Mouse (Mus musculus): Measurements from ENCODE around the gene Vps9d1. TPM values are rescaled to one million over a fixed set of nuclear protein-coding genes. Genes with fewer than 3 reads are reported as not detected.
"Not testable (repeated sequence)": the region's sequence is repeated elsewhere in the genome, so short reads cannot be mapped to it uniquely, and the experiment has no call there.

The Vps9d1 gene
- polyA plus RNA-seq, 1 experiment: 83.9 TPM

DNA sequence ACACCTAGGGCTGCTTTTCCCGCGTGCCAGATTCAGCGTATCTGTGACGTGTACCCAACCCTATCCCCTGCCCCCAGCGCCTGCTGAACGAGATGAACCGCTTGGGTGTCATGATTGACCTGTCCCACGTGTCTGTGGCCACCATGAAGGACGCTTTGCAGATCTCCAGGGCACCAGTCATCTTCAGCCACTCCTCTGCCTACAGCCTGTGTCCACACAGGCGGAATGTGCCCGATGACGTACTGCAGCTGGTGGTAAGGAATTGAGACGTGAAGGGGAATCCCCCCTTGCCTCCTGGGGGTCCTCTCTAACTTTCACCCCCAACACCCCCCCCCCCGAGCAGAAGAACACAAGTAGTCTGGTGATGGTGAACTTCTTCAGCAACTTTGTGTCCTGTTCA, 54.3 kb downstream of the Vps9d1 start:
- no peak for DNase-seq
- Histone ChIP-seq H3K4me3 (replicated peaks; ENCODE audit: extremely low read depth, low read depth, low read length) (no peak overlapping the region), H3K4me1 (ENCODE audit: control insufficient read depth, insufficient read depth, low read length) (no peaks in the 10 kb centered on the region)
- TF ChIP-seq POLR2A (IDR thresholded peaks at IDR 0.05; ENCODE audit: borderline replicate concordance, extremely low read depth, low read depth, low read length) (no peak), CTCF (IDR thresholded peaks at IDR 0.05; ENCODE audit: insufficient read depth, low read length) (no peak)
- 44% methylated on average over 14 of the region's 14 CpGs for WGBS

- H3K4me1 ChIP-seq (ENCODE audit: control insufficient read depth, insufficient read depth, low read length); H3K4me3 ChIP-seq (replicated peaks; ENCODE audit: extremely low read depth, low read depth, low read length); DNase-seq: not testable (repeated sequence)
- 71% methylated on average over 5 of the region's 5 CpGs for WGBS
Observed at GRCm38 (mm10) chr8:123197016-123197415, 57.1 kb downstream of the Vps9d1 start.

- DNase-seq: no peak
- TF ChIP-seq POLR2A (IDR thresholded peaks at IDR 0.05; ENCODE audit: borderline replicate concordance, extremely low read depth, low read depth, low read length) (no peak), CTCF (IDR thresholded peaks at IDR 0.05; ENCODE audit: insufficient read depth, low read length) (no peak)
- WGBS: 94% methylated on average over 9 of the region's 9 CpGs
Observed at GRCm38 (mm10) chr8:123193771-123194170, 60.4 kb downstream of the Vps9d1 start.

More at GRCm38 (mm10) chr8:123193771-123194170, 60.4 kb downstream of the Vps9d1 start:
- Histone ChIP-seq H3K4me1 (ENCODE audit: control insufficient read depth, insufficient read depth, low read length) (no peaks in the 10 kb centered on the region; the same call in 1 of the 2 replicates), H3K4me3 (replicated peaks; ENCODE audit: extremely low read depth, low read depth, low read length) (no peak overlapping the region)

Other genes with a start within 250 kb of the Vps9d1 start
- gene Ankrd11, start 212.1 kb downstream of the Vps9d1 start, polyA plus RNA-seq (2012; rRNA removed): 48.7 and 67.5 TPM in 2 replicates
- 71.1 and 85.5 TPM in 2 replicates for gene Spg7, start 191.4 kb downstream of the Vps9d1 start, polyA plus RNA-seq (2012; rRNA removed)
- 1,500 and 2,209 TPM in 2 replicates for gene Rpl13, start 152.0 kb downstream of the Vps9d1 start, polyA plus RNA-seq (2012; rRNA removed)
- 1.3 and 1.7 TPM in 2 replicates for gene Cpne7, start 137.0 kb downstream of the Vps9d1 start, polyA plus RNA-seq (2012; rRNA removed)
- gene Sult5a1, start 96.0 kb downstream of the Vps9d1 start, polyA plus RNA-seq (2012; rRNA removed): 35.3 and 45.2 TPM in 2 replicates
- gene Dpep1, start 68.1 kb downstream of the Vps9d1 start, polyA plus RNA-seq (2012; rRNA removed): 210 and 267 TPM in 2 replicates
- gene Chmp1a, start 41.6 kb downstream of the Vps9d1 start, polyA plus RNA-seq (2012; rRNA removed): 73.2 and 99.8 TPM in 2 replicates
- 2.8 and 3.1 TPM in 2 replicates for gene Spata33, start 41.5 kb downstream of the Vps9d1 start, polyA plus RNA-seq (2012; rRNA removed)
- 48.5 and 60.3 TPM in 2 replicates for gene Cdk10, start 29.5 kb downstream of the Vps9d1 start, polyA plus RNA-seq (2012; rRNA removed)
- 8.3 and 9.6 TPM in 2 replicates for gene Spata2l, start 18.1 kb downstream of the Vps9d1 start, polyA plus RNA-seq (2012; rRNA removed)
- 34.1 and 37.8 TPM in 2 replicates for gene Zfp276, start 153 bp downstream of the Vps9d1 start, polyA plus RNA-seq (2012; rRNA removed)
- 17.8 and 21.8 TPM in 2 replicates for gene Fanca, start 64.2 kb upstream of the Vps9d1 start, polyA plus RNA-seq (2012; rRNA removed)
- 5.2 TPM in 2 replicates for gene Spire2, start 78.4 kb upstream of the Vps9d1 start, polyA plus RNA-seq (2012; rRNA removed)
- gene Tcf25, start 119.4 kb upstream of the Vps9d1 start, polyA plus RNA-seq (2012; rRNA removed): 150 and 188 TPM in 2 replicates
- gene Mc1r, start 152.8 kb upstream of the Vps9d1 start, polyA plus RNA-seq (2012; rRNA removed): not detected in 2 replicates
- 1.2 and 1.4 TPM in 2 replicates for gene Tubb3, start 157.1 kb upstream of the Vps9d1 start, polyA plus RNA-seq (2012; rRNA removed)
- 23.0 and 30.9 TPM in 2 replicates for gene Def8, start 169.2 kb upstream of the Vps9d1 start, polyA plus RNA-seq (2012; rRNA removed)
- 13.0 and 21.4 TPM in 2 replicates for gene Afg3l1, start 223.6 kb upstream of the Vps9d1 start, polyA plus RNA-seq (2012; rRNA removed)

All from lung, adult 2 months (tissue).